Mouse (Mus musculus) liver (tissue): ENCODE measurements at regions not wholly inside any gene's neighbourhood (a gene's known extent, or its start where the extent isn't known, plus 50 kb on each side); places are given as distances from the start of the nearest gene placed in this dataset.

ENCODE experiments used
- DNase-seq: peaks from one replicate; pipeline ENCODE4 v3.0.0-alpha.2; 2020; ENCODE audit warnings: mixed read lengths

DNA sequence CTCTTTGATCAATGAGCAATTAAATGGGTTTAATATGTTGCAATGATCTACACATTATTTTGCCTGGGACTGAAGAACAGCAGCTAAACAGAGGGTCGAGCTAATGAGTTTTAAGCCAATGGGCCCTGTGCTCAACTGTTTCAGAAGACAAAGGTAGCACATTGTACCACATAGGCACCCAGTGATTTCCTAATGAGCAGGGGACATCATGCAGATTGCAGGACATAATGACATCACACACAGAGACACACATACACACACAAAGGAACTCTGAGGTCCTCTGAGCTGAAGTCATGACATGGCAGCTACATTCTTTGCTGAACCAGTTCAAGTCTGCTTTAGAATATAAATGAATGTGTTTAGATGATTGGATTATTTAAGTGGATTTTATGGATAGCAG lies 71.9 kb downstream of the Zfp330 start:
- no peak for DNase-seq

DNA sequence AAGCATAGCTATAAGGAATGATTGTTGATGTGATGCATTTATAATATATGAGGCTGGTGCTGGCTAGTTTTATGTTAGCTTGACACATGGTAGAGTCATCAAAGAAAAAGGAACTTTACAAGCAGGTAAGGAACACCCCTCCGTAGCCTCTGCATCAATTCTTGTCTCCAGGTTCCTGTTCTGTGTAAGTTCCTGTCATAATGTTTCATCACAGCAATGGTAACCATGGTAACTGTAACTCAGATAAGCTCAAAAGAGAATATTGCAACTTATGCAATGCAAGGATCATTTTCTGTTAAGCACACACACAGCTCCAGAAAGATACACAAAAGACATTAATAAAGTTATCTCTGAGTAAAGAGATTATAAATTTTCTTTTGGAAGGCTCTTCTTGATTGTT lies 73.5 kb downstream of the Zfp330 start:
- DNase-seq = no peak

DNA sequence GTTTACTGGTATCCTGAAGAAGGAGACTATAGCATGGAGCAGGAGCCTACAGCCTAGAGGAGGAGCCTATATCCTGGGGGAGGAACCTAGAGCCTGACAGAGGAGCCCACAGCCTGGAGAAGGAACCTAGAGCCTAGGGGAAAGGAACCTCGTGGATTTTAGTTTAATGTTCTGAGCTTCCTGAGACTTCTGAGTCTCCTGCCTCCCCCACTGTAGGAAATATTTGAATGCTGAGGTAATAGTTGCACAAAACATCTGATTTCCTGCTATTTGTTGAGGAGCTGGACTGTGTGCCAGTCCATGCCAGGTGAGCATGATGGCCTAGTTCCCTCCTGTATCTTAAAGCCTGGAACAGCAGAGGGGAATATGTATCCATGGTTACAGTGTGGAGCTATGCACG lies 74.7 kb downstream of the Zfp330 start:
- DNase-seq = no peak

DNA sequence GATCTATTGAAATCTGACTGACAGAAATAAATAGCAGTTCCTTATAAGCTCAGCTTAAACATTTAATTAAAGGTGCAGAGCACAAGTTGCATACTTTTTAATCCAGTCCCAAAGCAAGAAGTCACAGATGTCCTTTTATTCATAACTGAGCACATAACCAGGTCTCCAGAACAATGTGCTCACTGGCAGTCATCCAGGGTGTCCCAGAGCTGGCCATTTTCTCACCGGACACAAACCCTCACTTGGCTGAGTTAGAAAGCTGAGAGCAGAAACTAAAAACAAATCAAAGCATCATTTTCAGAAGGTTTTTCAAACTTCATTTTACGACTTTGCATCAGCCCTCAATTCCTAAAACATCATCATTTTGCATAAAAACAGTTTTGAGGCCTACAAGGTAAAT lies 75.9 kb downstream of the Zfp330 start:
- no peak for DNase-seq

DNA sequence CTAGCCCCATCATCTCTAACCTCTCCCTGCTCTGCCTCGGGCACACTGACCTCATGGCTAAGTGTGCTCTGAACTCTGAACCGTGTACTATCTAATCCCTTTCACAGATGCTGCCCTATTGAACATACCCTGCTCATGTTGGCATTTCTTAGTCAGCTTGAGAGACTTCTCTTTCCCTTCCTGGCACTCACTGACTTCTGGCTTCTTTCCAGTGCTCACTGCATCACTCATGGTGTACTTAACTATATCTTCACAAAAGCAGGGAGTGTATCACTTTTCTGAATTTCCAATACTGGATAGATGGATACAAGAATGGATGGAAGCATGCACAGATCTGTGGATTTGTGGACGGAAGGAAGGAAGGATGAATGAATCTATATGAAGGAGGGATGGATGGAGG lies 80.9 kb downstream of the Zfp330 start:
- no peak for DNase-seq

DNA sequence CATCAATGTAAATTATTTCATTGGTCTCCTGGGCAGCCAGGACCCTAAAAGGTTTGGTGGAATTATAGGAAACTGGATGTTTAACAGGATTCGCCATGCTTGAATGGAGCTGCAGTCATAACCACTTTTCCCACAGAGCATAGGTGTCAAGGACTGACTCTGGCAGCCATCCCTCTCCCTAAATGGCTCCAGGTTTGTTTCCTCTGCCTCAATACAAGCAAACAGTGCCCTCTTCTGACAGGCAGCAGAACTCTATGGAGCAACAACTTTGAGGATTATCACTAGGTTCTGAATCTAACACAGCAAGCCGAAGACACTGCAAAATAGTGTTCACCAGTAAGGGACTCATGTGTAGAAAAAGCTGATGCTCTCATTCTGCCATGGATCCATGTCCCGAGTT lies 84.6 kb downstream of the Zfp330 start:
- DNase-seq = peak; percentile 6

DNA sequence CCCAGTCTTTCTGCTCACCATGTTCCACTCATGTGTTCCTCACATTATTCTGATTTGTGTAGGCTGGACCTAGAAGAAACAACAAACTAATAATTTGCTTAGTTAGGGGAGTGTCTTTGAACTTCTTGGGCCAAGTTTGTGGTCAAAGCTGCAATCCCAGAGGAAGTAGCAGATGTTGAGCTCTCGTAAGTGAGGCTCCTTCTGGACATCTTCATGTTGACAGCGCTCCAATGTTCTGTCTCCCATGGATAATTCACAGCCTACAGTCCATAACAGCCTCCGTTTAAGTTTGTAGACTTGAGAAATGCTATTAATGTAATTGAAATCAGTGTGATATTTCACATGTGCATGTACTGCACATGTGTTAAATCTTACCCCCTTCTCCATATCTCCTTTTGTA lies 88.0 kb downstream of the Zfp330 start:
- no peak for DNase-seq

DNA sequence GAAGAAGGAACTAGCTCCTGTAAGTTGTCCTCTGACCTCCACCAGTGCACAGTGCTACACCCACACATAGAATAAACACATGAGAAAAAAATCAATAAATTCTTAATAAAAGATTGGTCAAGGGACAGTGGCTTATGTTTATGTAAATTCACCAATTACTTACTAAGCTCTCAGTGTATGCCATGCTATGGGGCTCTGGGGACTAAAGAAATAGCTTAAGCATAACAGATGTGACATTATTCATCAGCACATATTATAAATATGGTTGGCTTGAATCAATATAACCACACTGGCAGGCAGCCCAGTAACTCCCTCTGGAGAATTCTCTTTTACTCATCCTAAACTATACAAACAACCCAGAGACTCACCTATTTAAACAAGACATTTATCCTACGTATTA lies 95.2 kb downstream of the Zfp330 start:
- DNase-seq = no peak

DNA sequence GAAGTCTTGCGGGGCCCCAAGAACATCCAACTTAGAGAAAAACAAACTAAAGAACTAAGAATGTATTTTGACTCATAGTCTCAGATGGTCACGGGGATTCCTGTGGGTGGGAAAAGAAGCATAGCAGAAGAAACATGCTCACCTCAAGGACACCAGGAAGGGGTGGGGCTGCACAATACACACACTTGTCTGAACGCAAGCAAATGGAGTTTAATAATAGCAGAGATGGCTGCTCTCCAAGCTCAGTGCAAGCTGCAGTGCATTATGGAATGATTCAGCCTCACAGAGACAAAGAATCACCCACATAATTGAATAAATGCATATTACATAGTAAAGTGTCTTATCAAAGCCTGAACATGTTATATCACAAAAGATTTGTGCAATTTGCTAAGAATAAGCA lies 96.2 kb downstream of the Zfp330 start:
- DNase-seq = no peak

DNA sequence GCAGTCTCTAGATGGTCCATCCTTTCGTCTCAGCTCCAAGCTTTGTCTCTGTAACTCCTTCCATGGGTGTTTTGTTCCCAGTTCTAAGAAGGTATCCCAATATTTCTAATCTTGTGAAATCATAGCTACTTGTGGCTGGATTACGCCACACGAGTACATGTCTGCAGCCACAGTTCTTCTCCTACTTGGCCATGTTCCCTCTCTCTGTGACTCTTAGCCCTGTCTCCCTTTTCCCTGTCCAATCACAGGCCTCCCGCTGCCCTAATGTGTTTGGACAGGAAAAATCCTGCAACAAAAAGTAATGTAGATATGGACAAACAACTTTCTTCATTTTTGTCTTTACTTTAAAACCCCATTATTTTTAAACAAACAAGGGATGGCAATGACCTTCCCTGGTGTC lies 104.7 kb downstream of the Zfp330 start:
- no peak for DNase-seq

DNA sequence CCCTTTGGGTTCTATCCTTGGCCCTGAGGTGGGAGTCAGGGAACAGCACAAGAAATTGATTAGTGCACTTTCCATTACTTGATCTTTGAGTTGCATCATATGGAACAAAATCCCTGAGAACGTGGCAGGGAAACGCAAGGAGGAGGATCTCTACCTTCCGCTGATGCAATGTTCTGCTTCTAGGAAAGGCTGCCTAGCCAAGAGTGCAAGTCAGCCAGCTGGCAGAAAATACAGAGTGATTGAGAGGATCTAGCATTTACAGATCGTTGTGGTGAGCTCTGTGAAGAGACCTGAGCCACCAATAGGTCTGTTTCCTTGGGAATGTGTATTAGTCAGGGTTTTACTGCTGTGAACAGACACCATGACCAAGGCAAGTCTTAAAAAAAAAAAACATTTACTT lies 108.8 kb downstream of the Zfp330 start:
- DNase-seq = no peak

DNA sequence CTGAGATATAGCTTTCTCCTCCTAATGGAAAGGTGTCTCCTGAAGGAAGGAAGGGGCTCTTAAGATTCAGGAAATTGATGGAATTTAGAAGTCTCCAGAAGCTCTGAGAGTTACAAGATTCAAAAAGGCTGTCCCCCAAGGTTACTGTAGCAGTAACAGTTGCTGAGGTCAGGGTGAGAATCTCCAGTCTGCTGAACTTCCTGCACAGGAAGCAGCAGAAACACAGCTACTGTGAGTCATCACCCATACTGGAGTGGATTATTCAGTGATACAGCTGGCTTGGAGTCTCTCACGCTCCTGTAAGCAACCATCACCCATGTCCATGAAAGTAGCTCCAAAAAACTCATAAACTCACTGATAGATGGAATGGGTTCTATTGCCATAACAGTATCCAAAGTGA lies 133.5 kb downstream of the Zfp330 start:
- no peak for DNase-seq

DNA sequence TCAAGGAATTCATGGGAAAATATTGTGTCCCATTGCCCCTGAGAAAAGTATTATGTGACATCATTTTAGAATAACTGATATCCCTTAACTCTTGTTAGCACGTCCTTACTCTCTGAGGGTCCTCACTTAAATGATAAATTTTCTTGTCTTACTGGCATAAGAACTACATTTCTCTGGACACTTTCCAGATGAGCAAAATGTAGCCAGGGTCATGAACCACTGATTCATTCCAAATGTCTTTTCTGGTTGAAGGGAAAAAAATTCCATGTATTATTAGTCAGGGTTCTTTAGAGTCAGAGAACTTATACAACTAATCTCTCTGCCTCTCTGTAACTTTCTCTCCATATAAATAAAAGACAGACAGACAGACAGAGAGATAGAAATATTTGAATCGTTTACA lies 143.5 kb downstream of the Zfp330 start:
- DNase-seq = no peak

DNA sequence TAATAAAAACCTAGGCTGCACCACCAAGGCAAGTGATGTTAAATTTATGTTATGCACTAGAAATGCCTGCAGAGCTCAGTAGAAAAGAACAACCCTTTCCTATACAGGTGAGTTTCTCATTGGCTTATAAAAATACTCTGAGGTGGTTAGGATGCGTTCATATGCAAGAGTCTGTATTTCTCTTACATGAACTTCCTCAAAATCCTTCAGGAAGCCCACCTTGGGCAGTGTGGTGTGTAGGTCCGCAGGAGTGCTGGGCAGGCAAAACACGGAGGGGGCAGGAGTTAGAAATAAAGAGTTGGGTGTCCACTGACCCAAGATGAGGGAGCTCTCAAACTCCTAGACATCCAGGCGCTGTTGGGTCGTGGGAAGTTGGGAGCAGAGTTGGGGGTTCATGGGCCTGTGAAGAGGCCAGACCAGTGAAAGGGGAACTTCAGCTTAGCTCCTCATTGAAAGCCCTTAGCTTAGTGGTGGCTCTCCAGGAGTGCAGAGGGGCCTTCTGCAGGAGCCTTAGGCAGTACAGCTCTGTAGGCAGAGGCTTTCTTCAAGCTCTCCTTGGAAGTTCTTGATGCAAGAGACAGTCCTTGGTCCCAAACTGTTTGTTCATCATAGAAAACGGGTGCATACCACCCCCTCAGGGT lies 150.0 kb downstream of the Zfp330 start:
- no peak for DNase-seq

DNA sequence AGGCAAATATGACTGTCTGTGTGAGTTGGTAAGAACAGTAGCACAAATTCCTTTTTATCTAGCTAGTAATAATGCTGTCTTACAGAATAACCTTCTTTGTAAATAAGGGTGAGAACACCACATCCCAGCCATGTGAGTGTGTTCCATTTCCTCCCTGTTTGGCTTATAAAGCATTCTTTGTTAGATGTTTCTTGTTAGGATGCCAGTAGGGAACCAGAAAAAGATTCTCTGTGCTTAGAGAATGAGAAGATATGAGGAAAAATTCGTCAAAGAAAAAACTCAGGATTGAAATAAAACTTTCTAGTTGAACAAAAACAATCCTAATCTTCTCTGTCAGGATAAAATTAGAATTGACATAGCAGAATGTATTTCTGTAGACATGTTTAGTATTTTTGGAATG lies 155.3 kb downstream of the Zfp330 start:
- DNase-seq = no peak

DNA sequence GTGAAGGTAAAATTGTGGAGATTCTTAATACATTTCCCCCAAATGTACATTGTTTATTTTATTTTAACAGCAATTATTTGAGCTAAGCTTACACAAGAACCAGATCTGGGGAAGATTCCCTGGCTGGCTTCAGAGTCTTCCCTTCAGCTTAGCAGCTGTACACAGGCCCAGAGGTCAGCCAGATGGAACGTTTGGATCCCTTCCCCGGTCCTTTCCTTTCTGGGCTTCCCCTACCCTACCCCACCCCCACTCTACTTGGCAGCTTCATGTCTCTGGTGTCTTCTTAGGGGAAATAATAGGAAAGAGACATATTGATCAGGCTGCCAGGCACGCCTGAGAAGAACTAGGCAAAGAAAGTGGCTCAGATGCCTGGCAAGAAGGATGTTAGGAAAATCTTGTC lies 172.4 kb downstream of the Zfp330 start:
- DNase-seq = no peak

DNA sequence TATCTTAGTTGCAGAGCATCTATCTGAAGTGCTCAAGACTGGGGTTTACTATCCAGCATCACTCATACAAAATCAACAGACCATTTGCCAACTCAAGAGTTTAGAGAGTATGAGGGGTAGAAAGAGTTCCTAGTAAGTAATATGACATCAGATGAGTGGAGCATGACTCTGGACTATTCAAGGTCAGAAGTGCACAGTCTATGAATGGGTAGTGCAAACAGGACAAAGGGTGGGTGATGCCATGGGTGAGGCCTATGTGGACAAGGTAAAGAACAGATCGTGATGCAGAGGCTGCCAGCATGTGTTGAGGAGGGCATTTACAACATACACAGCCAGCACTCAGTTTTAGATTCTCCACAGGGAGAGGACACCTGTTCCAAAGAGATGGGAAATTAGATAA lies 170.4 kb upstream of the Il15 start:
- no peak for DNase-seq

DNA sequence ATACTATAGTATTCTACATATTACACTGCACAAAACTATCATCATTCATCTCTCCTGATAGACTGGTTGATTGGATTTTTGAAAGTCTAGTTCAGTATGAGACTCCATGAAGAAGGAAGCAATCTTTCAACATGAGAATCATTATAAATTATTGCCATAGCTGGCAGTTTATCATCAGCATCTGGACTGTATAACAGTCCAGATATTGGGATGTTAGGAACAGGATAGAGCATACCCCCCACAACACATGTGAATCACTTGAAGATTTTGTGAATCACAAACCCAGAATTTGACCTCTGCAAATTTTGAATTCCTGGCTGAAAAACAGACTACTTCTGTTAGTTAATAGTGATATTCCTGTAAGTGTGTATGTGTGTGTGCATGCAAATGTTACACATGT lies 135.1 kb upstream of the Il15 start:
- DNase-seq = no peak

DNA sequence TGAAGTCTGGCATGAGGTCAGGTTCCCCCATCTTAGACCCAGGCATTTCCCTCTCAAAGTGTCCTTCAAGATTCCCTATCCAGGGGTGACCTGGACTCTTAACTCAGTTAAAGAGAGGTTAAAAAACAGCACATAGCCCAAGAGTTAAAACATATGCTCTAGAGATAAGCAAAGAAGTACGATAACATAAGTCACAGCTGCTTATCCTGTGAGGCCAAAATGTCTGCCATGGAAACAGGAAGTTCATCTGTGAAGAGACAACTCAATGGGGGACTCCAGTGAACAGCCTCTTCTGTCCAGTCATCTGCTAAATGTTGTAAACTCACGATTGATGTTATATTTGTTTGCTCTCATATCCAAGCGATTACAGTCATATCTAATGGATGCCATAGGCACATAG lies 126.1 kb upstream of the Il15 start:
- DNase-seq = no peak

DNA sequence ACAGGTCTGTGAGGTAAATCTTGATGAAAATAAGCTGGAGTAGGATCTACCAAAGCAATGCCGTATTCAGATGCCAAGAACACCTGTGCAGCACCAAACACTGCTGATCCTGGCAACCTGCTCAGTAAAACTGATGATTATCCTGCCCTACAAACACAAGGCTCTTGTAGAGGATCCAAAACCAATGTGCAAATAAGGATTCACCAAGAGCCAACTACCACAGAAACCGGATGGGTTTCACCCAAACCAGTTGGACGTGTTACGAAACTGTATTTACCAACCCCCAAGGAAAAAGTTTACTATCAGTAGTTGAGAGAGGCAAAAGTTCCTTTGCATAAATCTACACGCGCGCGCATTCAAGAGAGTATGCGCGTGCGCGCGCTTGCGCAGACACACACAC lies 120.8 kb upstream of the Il15 start:
- DNase-seq = no peak

DNA sequence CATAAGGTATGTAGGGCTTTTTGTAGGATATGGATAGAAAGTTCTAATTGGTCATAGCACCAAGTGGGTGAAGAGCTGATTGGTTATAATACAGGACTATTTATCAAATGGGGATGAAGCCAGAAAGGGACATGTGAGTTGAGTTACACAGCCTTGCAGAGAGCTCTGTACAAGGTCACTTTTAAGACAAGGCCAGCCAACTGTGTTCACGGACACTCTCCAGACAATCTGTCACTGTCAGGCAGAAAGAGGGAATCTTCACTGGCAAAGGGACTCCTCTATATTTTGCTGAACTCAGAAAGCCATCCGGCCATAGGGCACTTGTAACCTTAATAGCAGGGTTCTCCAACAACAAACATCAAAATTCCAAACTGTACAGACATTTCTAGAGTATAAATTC lies 95.5 kb upstream of the Il15 start:
- DNase-seq = no peak

DNA sequence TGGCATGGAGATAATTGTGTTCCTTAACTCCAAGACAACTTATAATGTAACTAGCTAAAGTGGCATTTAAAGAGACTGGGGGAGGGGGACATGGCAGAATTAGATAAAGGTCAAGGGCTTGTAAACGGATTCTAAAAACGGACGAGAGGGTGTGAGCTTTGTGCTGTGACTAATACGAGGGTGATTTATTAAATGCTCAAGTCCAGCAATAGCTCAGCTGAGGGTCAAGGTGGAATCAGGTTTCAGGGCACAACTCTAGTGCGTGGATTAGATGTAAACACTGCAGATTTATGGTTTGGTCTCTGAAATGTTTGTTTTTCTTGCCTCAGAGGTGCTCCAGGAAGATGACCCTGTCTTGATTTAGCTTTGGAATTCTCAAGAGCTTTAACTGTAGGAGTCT lies 74.8 kb upstream of the Il15 start:
- no peak for DNase-seq

DNA sequence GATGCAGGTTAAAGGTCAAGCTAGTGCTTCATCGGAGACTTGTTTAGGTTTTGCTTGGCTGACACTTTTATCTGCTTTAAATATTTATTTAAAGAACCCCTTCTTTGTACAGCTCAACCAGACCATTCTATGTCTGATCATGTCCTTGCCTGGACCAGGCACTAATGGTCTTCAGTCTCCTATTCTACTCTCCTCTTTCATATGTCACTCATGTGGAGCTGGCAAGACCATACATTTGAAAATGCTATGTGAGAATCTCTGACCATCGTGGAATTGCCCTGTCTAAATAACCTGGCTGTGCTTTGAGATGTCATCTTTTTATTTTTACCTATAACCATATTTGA lies 74.4 kb upstream of the Il15 start:
- no peak for DNase-seq

DNA sequence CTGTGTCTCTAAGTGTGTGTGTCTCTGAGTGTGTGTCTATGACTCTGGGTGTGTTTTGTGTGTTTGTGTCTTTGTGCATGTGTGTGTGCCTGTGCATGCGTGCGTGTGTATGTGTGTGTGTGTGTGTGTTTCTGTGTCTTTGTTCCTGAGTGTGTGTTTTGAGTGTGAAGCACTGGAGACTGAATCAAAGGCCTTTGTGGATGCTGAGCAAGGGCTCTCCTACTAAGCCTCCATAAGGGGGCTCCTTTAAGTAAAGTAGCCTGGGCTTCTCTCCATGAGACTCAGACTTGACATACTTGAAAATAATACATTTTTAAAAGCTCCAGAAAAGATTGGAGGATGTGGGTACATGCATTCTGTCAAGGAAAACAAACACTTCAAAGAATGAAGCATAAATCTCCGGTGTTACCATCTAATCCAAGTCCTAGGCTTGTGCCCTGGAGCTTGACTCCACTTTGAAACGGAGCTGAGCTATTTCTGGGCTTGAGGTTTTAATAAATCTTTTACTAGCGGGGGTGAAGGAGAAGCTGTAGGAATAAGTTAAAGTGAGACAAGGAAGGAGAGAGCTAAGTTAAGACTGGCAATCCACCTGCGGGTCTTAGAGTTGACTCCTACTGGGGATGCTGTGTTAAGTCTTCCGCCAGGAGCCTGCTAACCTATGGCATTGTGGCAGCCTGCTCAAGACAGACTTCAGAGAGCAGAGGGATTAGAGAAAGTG lies 73.8 kb upstream of the Il15 start:
- no peak for DNase-seq

DNA sequence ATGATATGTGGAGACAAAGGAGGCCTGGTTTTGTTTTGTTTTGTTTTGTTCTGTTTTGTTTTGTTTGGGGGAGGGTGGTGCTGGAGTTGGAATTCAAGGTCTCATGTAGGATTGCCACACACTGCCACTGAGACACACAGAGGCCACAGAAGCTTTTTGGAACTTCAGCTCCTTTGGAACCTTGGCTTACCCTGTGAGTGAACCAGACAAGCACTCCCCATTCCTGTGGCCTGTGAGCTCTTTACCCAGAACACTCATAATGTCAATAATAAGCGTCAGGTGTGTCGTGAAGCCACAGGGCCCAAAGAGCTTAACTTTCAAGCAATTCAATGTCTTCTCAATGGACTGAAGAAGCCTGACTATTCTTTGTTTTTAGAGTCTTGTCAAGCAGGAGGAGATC lies 70.2 kb upstream of the Il15 start:
- DNase-seq = no peak
